Mouse (Mus musculus) MEL (cell line): ENCODE results near the gene Tchh.

Experiments
- HCFC1 ChIP-seq: IDR thresholded peaks from 2 replicates; pipeline ENCODE4 v1.6.1; 2012; ENCODE audit warnings: low read depth, mild to moderate bottlenecking, inconsistent platforms, low read length, improper control_type of control experiment, moderate library complexity
- POLR2AphosphoS2 ChIP-seq: IDR thresholded peaks from 2 replicates; pipeline ENCODE4 v1.6.1; 2011; ENCODE audit warnings: low read length, improper control_type of control experiment
- RAD21 ChIP-seq: IDR thresholded peaks from 2 replicates; pipeline ENCODE4 v1.6.1; 2011; ENCODE audit warnings: mild to moderate bottlenecking, low read depth, low read length, improper control_type of control experiment
- USF2 ChIP-seq, 2 experiments: IDR thresholded peaks; 2 replicates each; pipeline ENCODE4 v1.6.1; 2011 to 2012; ENCODE audit warnings: improper control_type of control experiment in 2 of 2, low read length in 2 of 2, borderline replicate concordance in 1 of 2, inconsistent platforms in 1 of 2, low read depth in 1 of 2, mild to moderate bottlenecking in 1 of 2; ENCODE audit not compliant: insufficient read depth in 1 of 2

DNA sequence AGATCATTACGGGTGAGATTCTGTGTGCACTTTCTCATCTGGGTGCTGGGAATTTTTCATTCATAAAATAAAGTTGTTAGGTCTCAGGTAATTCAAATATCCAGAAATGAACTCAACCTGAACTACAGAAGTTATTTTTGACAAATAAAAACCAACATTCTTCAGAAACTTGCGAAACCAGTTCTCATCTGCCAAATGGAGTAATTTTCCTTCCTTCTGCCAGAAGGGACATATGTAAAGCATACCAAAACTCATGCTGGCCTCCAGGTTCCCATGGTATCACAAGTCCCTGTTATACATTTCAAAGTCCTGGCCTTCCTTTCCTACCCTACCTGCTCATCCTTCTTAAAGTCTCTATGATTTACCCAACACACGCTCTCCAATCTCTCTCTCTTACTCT is 38.2 kb upstream of the Tchh start:
- TF ChIP-seq POLR2AphosphoS2 (no peak), HCFC1 (no peak), RAD21 (no peak), USF2 (IDR thresholded peaks at IDR 0.05; ENCODE audit: borderline replicate concordance in 1 of 2, insufficient read depth in 1 of 2, low read depth in 1 of 2, low read length in 2 of 2) (no peak)
